Mouse (Mus musculus) liver, embryonic 14.5 days (tissue): Measurements from ENCODE around the gene Foxo4.

Experiments used
- CTCF ChIP-seq: IDR thresholded peaks from 2 replicates; pipeline ENCODE4 v1.5.1; 2016; ENCODE audit warnings: antibody characterized with exemption, low read depth, control low read depth
- EP300 ChIP-seq: IDR thresholded peaks from 2 replicates; pipeline ENCODE4 v1.6.1; 2016; ENCODE audit warnings: antibody characterized with exemption, low read depth

DNA sequence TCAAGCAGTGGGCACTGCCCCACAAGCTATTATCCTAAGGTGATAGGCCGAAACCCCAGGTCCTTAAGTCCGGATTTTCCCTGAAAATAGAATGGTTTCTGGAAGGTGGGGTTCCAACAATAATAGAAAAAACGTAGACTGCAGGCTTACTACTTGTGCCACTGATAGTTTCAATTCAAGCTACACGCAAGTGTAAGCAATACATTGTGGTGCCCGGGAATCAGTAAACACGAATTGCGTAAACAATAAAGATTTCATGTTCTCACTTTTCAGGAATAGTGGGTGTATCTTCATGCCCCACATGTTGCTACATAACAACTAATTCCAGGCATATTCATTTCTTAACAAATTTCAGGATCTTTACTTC is 31.5 kb upstream of the Foxo4 start:
- no peak for TF ChIP-seq EP300
- TF ChIP-seq CTCF, result no peak
